ENCODE assay signal across 9 mouse cellular contexts in genomic region chr4:151027001-151027400, GRCm38 (mm10). TPM values are rescaled to one million over a fixed set of nuclear protein-coding genes. Genes with fewer than 3 reads are reported as not detected.
DNase-seq lines count a peak whose midpoint lies in the region; ATAC-seq and TF ChIP-seq lines count a peak whose summit lies in the region.
"Had no signal": no experiment of that assay in that cellular context is flagged by ENCODE, and none has a peak within 500 bp of the region (broad histone marks: within the 10 kb centered on the region; RNA-seq: fewer than 3 reads in every experiment).

No protein-coding gene starts in this region.

- H3ac ChIP-seq in C2C12 (ENCODE audit: control insufficient read depth, insufficient read length, low read depth), result no peak overlapping the region

- peak; percentile 82 for TF ChIP-seq CTCF in heart, adult 2 months (IDR thresholded peaks at IDR 0.05)
- peak; percentile 38 for TF ChIP-seq CTCF in C2C12 (IDR thresholded peaks at IDR 0.05; ENCODE audit: control insufficient read depth, insufficient read depth, insufficient read length)

- intact Hi-C loops in heart, adult 2 months (cut with DNase I), result no loop called here

- no peak overlapping the region for H3K9ac ChIP-seq in heart, adult 2 months (ENCODE audit: low read depth, low read length)
- H3K9ac ChIP-seq in heart, embryonic 12.5 days, result no peak overlapping the region
- H3K9ac ChIP-seq in hindbrain, embryonic 14.5 days, result no peak overlapping the region

- WGBS in heart, adult 2 months, result 54% methylated on average over 6 of the region's 6 CpGs
- WGBS in heart, embryonic 12.5 days, result 48% methylated on average over 6 of the region's 6 CpGs
- WGBS in hindbrain, embryonic 14.5 days, result 49% methylated on average over 6 of the region's 6 CpGs

- no peak overlapping the region for H3K27ac ChIP-seq in heart, adult 2 months
- no peak overlapping the region for H3K27ac ChIP-seq in heart, embryonic 12.5 days (ENCODE audit: poor library complexity, severe bottlenecking)
- no peak overlapping the region for H3K27ac ChIP-seq in hindbrain, embryonic 14.5 days

- no peaks in the 10 kb centered on the region for H3K27me3 ChIP-seq in heart, adult 2 months (ENCODE audit: control insufficient read depth, insufficient read depth, low read length)
- H3K27me3 ChIP-seq in heart, embryonic 12.5 days (replicated peaks), result no peaks in the 10 kb centered on the region
- H3K27me3 ChIP-seq in C2C12 (ENCODE audit: control insufficient read depth, insufficient read depth, insufficient read length), result no peaks in the 10 kb centered on the region
- H3K27me3 ChIP-seq in hindbrain, embryonic 14.5 days (ENCODE audit: control insufficient read depth, insufficient read depth, low read length), result no peaks in the 10 kb centered on the region

- no peak overlapping the region for H3K4me3 ChIP-seq in heart, adult 2 months
- no peak overlapping the region for H3K4me3 ChIP-seq in heart, embryonic 12.5 days
- no peak overlapping the region for H3K4me3 ChIP-seq in C2C12 (ENCODE audit: insufficient read depth, poor library complexity, severe bottlenecking)
- H3K4me3 ChIP-seq in hindbrain, embryonic 14.5 days (replicated peaks; ENCODE audit: low read length), result no peak overlapping the region

- no peak for TF ChIP-seq POLR2A in heart, adult 2 months (IDR thresholded peaks at IDR 0.05; ENCODE audit: insufficient read depth, low read depth, low read length)

- TF ChIP-seq EP300 in heart, adult 2 months (IDR thresholded peaks at IDR 0.05; ENCODE audit: insufficient read depth, low read depth, low read length), result no peak

- no peaks in the 10 kb centered on the region for H3K79me3 ChIP-seq in C2C12 (ENCODE audit: low read depth)

- no peak overlapping the region for H3K4me2 ChIP-seq in heart, embryonic 12.5 days
- no peak overlapping the region for H3K4me2 ChIP-seq in hindbrain, embryonic 14.5 days (replicated peaks)

- DNase-seq in heart, adult 2 months, result no peak
- peak; percentile 46 for DNase-seq in cerebellum, adult 9-10 months
- DNase-seq in hindbrain, embryonic 14.5 days (ENCODE audit: low spot score), result peak; percentile 65
- peak; percentile 15 for DNase-seq in lung, postnatal 25 days (ENCODE audit: low spot score)
- DNase-seq in natural killer cell, adult 2 months (ENCODE audit: low spot score in 2 of 2), result no peak
- no peak for DNase-seq in gastrocnemius, adult 18-20 months (ENCODE audit: low spot score)

- no peaks in the 10 kb centered on the region for H3K36me3 ChIP-seq in heart, adult 2 months (ENCODE audit: control insufficient read depth, insufficient read depth, low read length)
- peaks cover 21% of the 10 kb centered on the region for H3K36me3 ChIP-seq in heart, embryonic 12.5 days
- H3K36me3 ChIP-seq in C2C12 (ENCODE audit: control insufficient read depth, insufficient read depth), result peaks cover 18% of the 10 kb centered on the region
- no peaks in the 10 kb centered on the region; the same call in none of the 2 replicates for H3K36me3 ChIP-seq in hindbrain, embryonic 14.5 days (replicated peaks; ENCODE audit: control insufficient read depth, insufficient read depth)

- no peaks in the 10 kb centered on the region for H3K4me1 ChIP-seq in heart, adult 2 months (ENCODE audit: control insufficient read depth, insufficient read depth, low read length)
- peaks cover 4% of the 10 kb centered on the region for H3K4me1 ChIP-seq in heart, embryonic 12.5 days (replicated peaks)
- H3K4me1 ChIP-seq in hindbrain, embryonic 14.5 days (replicated peaks; ENCODE audit: control insufficient read depth, insufficient read depth, low read length), result no peaks in the 10 kb centered on the region

- no peaks in the 10 kb centered on the region for H3K79me2 ChIP-seq in heart, adult 2 months (replicated peaks; ENCODE audit: control insufficient read depth, insufficient read depth, low read length)
- H3K79me2 ChIP-seq in C2C12 (ENCODE audit: control insufficient read depth, insufficient read depth), result no peaks in the 10 kb centered on the region

- H3K9me3 ChIP-seq in heart, embryonic 12.5 days (replicated peaks), result no peaks in the 10 kb centered on the region
- no peaks in the 10 kb centered on the region for H3K9me3 ChIP-seq in hindbrain, embryonic 14.5 days (ENCODE audit: control insufficient read depth, low read length)

- no peak for ATAC-seq in heart, embryonic 12.5 days (ENCODE audit: insufficient number of reproducible peaks, low FRiP score)
- peak; percentile 55; the same call in 1 of the 2 replicates for ATAC-seq in hindbrain, embryonic 14.5 days (ENCODE audit: low FRiP score)

TF ChIP-seq in C2C12, 6 proteins besides CTCF, POLR2A, EP300 and RAD21:
- TF ChIP-seq MYOG (IDR thresholded peaks at IDR 0.05; ENCODE audit: control insufficient read depth, extremely low read depth, insufficient read length) (no peak), FOSL1 (IDR thresholded peaks at IDR 0.05; ENCODE audit: insufficient read depth, low read length, poor library complexity, severe bottlenecking) (no peak), USF1 (IDR thresholded peaks at IDR 0.05; ENCODE audit: low read depth) (no peak), MYOD1 (IDR thresholded peaks at IDR 0.05; ENCODE audit: control insufficient read depth, insufficient read length, low read depth) (no peak), CEBPB (IDR thresholded peaks at IDR 0.05; ENCODE audit: low read depth) (no peak), MAX (IDR thresholded peaks at IDR 0.05) (no peak)

RNA-seq across cellular contexts. Expression of gene Per3, which starts 17.5 kb away (rescaled TPM):
- total RNA-seq in heart, adult 2 months (2021), result 10 to 100 TPM in 1 of 2 experiments, 1 to 10 TPM in 1; 2.2 to 11.1 TPM
- polyA plus RNA-seq in heart, adult 2 months (2012; rRNA removed), result 12.2 and 15.3 TPM in 2 replicates
- 7.2 and 8.7 TPM in 2 replicates for polyA plus RNA-seq in heart, embryonic 12.5 days (2016; fragmentation: Nextera tagmentation; extraction: Ambion mirVana)
- 1.6 TPM for polyA plus RNA-seq in C2C12 (2012; fragmentation: generic; extraction: Trizol)
- polyA plus RNA-seq in hindbrain, embryonic 14.5 days (2014; fragmentation: Nextera tagmentation; extraction: Ambion mirVana), result 3.9 and 5.1 TPM in 2 replicates
- 1 to 10 TPM; 5.3 to 6.9 TPM for total RNA-seq in gastrocnemius, adult 18-20 months (2021)

RNA-seq across cellular contexts. Expression of gene Uts2, which starts 30.1 kb away (rescaled TPM):
- total RNA-seq in heart, adult 2 months (2021), result not detected
- not detected in 2 replicates for polyA plus RNA-seq in heart, adult 2 months (2012; rRNA removed)
- not detected in 2 replicates for polyA plus RNA-seq in heart, embryonic 12.5 days (2016; fragmentation: Nextera tagmentation; extraction: Ambion mirVana)
- not detected for polyA plus RNA-seq in C2C12 (2012; fragmentation: generic; extraction: Trizol)
- polyA plus RNA-seq in hindbrain, embryonic 14.5 days (2014; fragmentation: Nextera tagmentation; extraction: Ambion mirVana), result 0.57 TPM in 1 of 2 replicates, not detected in the other
- not detected for total RNA-seq in gastrocnemius, adult 18-20 months (2021)
- total RNA-seq: adrenal gland, adult 18-20 months had no signal

RNA-seq across cellular contexts. Expression of gene Vamp3, which starts 30.8 kb away (rescaled TPM):
- 10 to 100 TPM; 47.8 to 63.1 TPM for total RNA-seq in heart, adult 2 months (2021)
- 38.0 and 77.6 TPM in 2 replicates for polyA plus RNA-seq in heart, adult 2 months (2012; rRNA removed)
- polyA plus RNA-seq in heart, embryonic 12.5 days (2016; fragmentation: Nextera tagmentation; extraction: Ambion mirVana), result 100 and 109 TPM in 2 replicates
- 40.4 TPM for polyA plus RNA-seq in C2C12 (2012; fragmentation: generic; extraction: Trizol)
- polyA plus RNA-seq in hindbrain, embryonic 14.5 days (2014; fragmentation: Nextera tagmentation; extraction: Ambion mirVana), result 29.9 and 43.2 TPM in 2 replicates
- 10 to 100 TPM; 48.0 to 49.0 TPM for total RNA-seq in gastrocnemius, adult 18-20 months (2021)

Comparison
In these comparisons a context has a peak if more than half of its experiments do, and no peak if none do; other contexts are left out.
1. DNase-seq: peak in cerebellum, adult 9-10 months (single experiment), hindbrain, embryonic 14.5 days (single experiment) and lung, postnatal 25 days (single experiment); none in heart, adult 2 months (0 of 2), natural killer cell, adult 2 months (0 of 2) and gastrocnemius, adult 18-20 months (single experiment).